Mouse (Mus musculus) induced T-regulatory cell, adult 2 months (primary cell): ENCODE measurements around the gene Akap14.
"Not testable (repeated sequence)": the region's sequence is repeated elsewhere in the genome, so short reads cannot be mapped to it uniquely, and the experiment has no call there.

Experiments used
- DNase-seq: peaks from one replicate; pipeline ENCODE4 v3.0.0-alpha.2; 2012; ENCODE audit warnings: low read depth

Akap14 gene

DNA sequence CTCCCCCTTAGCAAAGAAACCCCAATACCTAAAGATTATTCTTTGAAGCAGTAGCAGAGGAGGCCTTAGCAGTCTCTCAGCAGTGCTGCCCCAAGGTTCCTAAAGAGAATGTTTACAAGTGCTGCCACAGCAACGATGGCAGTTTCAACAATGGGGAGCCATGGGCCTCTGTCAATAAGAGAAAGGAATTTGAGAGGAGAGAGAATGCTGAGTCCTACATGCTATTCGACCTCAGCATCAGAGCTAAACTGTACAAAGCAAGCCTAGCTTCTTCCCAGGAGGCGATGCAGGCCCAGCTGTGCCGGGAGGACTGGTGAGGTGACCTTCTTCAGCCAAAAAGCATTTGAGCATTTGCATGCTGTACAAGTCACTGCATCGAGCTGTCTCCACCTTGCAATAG lies at the start of gene Akap14:
Akap14 (minus strand) TSS at position 101 of the 400 bp plus-strand sequence.
- no peak for DNase-seq

GRCm38 (mm10) chrX:37210941-37211340 lies 42.3 kb upstream of the Akap14 start, which contains the start of gene Gm9:
Gm9 (minus strand) TSS chrX:37211041.
- DNase-seq, result no peak

DNA sequence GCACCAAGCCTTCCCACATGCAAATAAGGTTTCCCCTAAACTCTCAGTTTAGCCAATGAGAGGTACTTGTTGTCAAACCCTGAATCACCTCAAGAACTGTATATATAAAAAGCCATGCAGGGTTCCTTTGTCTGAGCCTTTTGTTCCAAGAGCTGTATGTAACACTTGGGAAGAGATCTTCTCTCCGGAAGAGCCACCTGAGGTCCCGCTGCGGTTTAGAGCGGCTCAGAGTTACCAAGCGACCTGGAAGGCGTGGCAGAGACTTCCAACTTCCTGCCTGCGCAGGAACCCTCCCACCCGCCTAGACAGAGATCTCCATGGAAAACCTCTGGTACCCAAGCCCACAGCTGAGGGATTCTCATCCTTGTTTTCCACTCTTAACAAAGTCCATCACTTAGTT lies 30.0 kb upstream of the Akap14 start:
- no peak for DNase-seq

DNA sequence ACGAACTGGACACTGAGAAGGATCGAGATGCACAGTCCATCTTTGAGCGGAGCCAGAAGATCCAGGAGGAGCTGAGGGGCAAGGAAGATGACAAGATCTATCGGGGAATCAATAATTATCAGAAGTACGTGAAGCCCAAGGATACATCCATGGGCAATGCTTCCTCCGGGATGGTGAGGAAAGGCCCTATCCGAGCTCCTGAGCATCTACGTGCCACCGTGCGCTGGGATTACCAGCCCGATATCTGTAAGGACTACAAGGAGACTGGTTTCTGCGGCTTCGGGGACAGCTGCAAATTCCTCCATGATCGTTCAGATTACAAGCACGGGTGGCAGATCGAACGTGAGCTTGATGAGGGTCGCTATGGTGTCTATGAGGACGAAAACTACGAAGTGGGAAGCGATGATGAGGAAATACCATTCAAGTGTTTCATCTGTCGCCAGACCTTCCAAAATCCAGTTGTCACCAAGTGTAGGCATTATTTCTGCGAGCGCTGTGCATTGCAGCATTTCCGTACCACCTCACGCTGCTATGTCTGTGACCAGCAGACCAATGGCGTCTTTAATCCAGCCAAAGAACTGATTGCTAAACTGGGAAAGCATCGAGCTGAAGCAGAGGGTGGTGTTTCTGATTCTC lies 23.2 kb upstream of the Akap14 start:
- DNase-seq, result peak; percentile 26

DNA sequence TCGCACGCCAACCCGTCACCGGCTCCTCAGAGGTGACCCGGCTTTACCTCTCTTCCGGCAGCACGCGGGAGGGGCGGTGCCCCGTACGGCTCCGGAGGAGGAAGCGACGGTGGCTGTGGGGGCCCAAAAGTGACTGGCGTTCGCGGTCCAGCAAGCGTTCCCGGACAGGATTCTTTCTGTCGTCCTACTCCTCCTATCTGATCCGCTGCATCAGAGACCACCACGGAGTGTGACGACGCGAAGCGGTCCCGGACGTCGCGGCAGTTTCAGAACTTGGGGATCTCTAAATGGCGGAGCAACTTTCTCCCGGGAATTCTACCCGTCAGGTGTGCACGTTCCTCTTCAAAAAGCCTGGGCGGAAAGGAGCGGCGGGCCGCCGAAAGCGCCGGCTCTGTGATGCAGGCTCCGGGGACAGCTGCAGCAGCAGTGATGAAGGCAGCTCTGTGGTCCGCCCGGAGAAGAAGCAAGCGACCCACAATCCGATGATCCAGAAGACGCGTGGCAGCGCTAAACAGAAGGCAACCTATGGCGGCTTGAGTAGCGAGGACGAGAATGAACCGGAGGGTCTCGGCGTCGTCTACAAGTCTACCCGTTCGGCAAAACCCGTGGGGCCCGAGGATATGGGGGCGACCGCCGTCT lies 22.6 kb upstream of the Akap14 start, which contains the start of the genes Ndufa1 and Rnf113a1:
Ndufa1 (minus strand) TSS at position 59 of the 639 bp plus-strand sequence.
Rnf113a1 (plus strand) TSS at position 141 of the 639 bp plus-strand sequence.
- DNase-seq, result peak; percentile 84

DNA sequence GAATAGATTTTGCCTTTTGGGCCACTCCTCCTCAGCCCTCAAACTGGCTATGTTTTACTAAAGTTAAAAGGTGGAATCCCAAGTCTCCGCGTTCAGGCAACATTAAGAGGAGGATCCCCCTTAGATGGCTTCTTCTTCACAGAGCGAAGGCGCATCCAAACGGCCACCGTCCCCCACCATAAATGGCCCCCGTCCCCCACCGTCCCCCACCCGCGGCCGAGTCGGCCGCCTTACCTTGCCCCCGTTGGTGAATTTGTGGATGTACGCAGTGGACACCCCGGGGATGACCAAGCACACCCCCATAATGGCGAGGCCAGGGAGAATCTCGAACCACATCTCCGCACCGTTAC lies 22.1 kb upstream of the Akap14 start:
- no peak for DNase-seq

DNA sequence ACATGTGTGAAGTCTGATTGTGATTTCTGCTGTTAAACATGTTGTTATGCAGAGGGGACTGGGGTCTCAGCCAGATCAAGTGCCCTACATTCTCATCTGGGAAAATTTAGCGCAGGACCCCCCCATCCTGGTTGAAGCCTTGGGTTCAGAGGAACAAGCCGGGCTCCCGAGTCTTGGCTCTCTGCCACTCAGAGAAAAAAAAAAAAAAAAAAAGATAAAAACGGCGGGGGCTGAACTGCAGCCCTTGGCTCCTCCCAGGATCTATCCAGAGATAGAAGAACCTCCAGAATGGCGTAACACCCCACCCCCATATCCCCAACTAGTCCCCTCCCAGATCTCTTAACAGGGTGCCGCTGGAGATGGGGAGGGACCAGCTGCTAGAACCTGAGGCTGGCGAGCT lies 15.8 kb upstream of the Akap14 start:
- DNase-seq, result not testable (repeated sequence)

DNA sequence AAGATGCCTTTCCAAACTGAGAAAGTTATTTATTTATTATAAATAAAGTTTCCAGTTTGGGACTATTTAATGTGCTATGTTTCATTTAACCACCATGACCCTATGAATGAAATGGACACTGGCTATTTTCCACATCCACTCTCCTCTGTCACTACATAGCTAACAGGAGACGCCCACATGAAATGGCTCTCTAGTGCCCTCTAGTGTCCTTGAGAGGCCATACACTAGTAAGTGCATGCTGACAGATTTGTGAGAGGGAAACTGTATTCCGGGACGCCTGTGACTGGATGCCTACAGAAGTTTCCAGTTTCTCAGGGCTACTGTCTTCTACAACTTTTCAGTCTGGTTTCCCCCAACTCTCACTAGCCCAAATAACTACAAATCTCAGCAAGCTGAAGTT lies 1.6 kb downstream of the Akap14 start:
- peak; percentile 77 for DNase-seq

DNA sequence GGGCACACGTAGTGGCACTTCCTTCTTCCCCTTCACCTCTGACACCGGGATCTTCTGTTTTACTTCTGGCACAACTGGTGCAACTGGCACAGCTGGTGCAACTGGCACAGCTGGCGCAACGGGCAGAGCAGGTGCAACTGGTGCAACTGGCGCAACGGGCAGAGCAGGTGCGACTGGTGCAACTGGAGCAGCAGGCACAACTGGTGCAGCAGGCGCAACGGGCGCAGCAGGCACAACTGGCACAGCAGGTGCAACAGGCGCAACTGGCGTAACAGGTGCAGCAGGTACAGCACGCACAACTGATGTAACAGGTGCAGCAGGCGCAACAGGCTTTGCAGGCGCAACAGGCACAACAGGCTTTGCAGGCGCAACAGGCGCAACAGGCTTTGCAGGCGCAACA lies 5.5 kb downstream of the Akap14 start:
- DNase-seq, result no peak

DNA sequence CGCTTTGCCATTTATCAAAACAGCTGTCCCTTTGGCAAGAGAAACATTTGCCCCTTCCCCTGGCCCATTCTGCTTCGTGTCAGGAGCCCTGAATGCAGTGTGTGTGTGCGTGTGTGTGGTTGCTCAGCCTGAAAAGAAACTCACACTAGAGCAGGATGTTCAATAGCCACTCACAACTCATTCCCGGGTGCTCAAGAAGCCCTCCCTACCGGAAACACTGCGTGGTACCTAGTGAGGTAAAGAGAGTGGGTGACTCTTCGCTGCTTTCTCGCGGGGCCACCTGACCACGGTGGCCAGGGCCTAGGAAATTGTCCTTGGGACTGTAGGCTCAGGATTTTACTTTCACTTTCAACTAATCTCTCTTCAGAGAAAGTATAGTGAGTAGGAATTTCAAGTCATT lies 7.5 kb downstream of the Akap14 start:
- peak; percentile 16 for DNase-seq

DNA sequence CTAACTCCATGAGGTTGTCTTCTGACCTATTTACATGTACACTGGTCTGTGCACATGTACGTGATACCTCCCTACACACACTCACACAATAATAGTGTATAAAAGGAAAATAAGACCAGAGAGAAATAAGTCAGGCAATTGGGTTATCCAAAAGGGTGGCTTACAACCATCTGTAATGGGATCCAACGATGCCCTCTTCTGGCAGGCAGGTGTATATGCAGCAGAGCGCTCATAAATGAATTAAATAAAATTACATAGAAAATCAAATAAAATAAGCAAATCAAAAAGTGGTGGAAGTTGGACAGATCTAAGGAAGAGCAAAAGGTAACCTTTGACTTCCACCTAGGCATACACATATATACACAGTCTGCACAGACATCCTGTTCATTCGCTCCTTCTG lies 10.8 kb downstream of the Akap14 start:
- DNase-seq, result peak; percentile 39

GRCm38 (mm10) chrX:37144954-37145353 lies 23.7 kb downstream of the Akap14 start:
- peak; percentile 51 for DNase-seq

GRCm38 (mm10) chrX:37144498-37144897 lies 24.1 kb downstream of the Akap14 start:
- DNase-seq, result not testable (repeated sequence)

DNA sequence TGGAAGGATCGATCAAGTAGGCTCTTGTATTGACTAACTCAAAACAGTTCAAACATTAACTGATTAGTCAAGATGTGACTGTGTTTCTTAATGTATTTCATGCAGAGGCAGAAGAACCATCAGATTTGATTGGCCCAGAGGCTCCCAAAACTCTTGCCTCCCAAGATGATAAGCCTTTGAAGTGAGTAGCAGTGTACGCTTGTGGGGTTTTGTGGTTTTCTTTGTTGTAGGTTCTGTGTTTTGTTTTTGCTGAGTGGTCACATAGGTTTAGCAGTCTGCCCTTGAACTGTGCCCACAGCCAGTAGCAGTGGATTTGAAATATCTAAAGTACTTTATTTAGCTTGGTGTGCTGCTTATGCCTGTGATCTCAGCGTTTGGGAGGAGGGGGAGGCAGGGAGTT lies 26.9 kb downstream of the Akap14 start:
- peak; percentile 49 for DNase-seq

DNA sequence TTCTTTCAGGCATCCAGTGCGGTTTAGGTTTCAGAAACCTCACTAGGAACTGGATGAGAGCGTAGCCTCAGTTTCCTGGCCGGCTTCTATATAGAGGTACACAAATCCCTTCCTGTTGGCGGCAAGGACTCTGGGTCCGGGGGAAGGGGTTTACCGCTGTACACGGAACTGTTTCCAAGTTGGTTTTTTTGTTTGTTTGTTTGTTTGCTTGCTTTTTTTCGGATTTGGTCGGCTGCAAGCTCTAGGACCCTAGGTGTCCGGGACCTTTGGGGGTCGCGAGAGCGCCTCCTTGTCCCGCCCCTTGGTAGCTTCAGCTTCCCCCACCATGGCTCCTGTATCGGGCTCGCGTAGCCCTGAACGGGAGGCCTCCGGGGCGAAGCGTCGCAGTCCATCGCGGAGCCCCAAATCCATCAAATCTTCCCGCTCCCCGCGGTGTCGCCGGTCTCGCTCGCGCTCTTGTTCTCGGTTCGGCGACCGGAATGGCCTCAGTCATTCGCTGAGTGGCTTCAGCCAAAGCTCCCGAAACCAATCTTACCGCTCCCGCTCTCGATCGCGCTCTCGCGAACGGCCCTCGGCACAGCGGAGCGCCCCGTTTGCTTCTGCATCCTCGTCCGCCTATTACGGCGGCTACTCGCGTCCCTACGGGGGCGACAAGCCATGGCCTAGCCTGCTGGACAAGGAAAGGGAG lies 41.8 kb downstream of the Akap14 start, which contains the start of gene Nkap:
Nkap (plus strand) TSS at position 125 of the 688 bp plus-strand sequence.
- DNase-seq, result peak; percentile 90

DNA sequence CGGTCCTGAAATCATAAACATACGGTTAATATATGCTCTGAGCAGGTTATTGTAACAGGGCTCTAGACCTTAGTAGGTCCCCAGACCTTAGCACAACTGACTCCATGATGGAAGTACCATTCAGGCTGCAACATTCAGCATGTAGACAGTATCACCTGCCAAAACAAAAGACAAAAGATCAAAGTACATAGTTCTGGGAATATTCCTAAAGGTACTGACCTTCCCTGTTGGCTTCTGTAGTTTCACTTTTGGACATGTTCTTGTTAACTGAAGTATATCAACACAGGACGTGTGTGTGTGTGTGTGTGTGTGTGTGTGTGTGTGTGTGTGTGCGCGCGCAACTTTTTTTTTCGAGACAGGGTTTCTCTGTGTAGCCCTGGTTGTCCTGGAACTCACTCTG lies 43.1 kb downstream of the Akap14 start:
- DNase-seq, result no peak

- no peak for DNase-seq
Measured at GRCm38 (mm10) chrX:37120212-37120611, 48.4 kb downstream of the Akap14 start.

- DNase-seq, result no peak
Measured at GRCm38 (mm10) chrX:37119585-37119984, 49.1 kb downstream of the Akap14 start.

DNA sequence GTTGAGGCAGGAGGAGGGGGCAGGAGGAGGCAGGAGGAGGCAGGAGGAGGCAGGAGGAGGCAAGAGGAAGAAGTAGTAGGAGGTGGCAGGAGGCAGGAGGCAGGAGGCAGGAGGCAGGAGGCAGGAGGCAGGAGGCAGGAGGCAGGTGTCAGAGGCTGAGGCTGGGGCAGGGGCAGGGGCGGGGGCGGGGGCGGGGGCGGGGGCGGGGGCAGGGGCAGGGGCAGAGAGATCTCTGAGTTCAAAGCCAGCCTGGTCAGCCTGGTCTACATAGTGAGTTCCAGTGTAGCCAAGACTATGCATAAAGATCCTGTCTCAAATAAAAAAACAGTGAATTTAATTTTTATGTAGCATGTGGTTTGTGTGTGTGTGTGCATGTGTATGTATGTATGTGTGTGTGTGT lies 51.6 kb downstream of the Akap14 start:
- no peak for DNase-seq

- no peak for DNase-seq
Measured at GRCm38 (mm10) chrX:37110881-37111193, 57.8 kb downstream of the Akap14 start.

DNA sequence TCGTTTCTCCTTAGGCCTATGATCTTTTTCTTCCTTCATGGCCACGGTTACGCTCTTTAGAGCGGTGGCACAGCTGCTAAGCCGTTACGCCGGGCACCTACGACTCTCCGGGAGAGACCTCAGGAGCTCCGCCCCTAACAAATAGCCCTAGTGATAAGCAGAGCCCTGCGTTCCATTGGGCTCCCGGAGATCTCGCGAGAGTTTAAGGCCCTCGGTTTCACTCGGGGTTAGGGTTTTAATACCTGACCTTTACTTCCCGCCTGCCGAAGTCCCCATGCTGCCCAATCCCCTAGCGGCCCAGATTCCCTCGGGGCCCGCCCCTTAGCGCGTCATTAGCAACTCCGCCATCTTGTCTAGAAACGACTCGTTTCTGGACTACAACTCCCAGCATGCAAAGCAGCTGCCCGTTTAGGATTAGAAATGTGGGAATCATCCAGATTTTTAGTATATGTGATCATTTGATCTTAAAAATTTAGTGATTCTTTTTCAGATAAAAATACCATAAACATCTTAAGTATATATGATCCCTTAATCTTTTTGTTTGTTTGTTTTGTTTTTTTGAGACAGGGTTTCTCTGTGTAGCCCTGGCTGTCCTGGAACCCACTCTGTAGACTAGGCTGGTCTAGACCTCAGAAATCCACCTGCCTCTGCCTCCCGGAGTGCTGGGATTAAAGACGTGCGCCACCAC lies 58.3 kb downstream of the Akap14 start, which contains the start of gene Upf3b:
Upf3b (minus strand) TSS at position 130 of the 688 bp plus-strand sequence.
- peak; percentile 97 for DNase-seq

- no peak for DNase-seq
Measured at GRCm38 (mm10) chrX:37109526-37110192, 59.0 kb downstream of the Akap14 start.
